Mouse (Mus musculus): Measurements from ENCODE around the gene Ccdc116. TPM values are rescaled to one million over a fixed set of nuclear protein-coding genes. Genes with fewer than 3 reads are reported as not detected.

Ccdc116 gene
- polyA plus RNA-seq, 1 experiment = 5.6 TPM

DNA sequence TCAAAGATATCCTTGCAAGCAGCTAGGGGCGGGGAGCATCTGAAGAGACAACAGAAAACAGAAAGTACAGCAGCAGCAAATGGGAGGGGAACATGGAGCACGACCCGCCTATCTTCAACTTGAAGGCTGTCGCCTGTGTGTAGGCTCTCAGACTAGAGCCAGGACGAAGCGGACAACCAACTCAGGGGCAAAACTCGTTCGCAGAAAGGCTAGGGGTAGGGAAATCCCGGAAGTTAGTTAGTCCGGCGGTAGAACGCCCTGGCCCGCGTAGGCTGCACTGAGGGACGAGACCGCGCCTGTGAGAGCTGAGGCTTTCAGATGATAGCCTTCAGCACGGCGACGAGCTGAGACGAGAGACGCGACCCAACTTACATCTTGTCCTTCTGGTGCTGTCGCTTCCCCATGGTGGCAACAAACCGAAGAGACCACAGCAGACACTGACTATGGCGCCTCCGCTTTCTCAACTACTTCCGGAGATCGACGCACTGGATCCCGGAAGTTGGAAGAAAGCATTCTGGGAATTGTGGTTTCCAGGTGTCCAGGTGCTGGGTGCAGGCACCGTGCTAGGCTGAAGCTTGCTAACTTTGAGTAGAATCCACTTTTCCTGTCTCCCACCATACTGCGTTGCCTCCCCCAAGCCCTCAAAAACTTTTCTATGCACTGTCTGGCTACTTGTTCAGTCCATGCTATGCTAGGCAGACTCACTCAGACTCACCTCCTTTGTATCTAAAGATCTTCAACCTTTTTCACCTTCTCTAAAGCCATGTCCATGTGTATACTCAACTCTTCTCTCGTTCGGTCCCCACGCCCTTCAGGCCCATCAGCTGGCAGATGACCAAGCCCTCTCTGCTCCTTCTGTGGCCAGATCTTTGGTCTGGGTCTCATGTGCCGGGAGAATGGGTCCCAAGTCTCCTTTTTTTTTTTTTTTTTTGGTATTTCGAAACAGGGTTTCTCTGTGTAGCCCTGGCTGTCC is 36.0 kb downstream of the Ccdc116 start, which contains the start of gene Ppil2:
TSS of gene Ppil2 (minus strand) at position 487 of the 973 bp plus-strand sequence.
- TF ChIP-seq CTCF (IDR thresholded peaks at IDR 0.05; ENCODE audit: extremely low read depth, insufficient read depth, low read length) (no peak), POLR2A (IDR thresholded peaks at IDR 0.05; ENCODE audit: extremely low read depth, insufficient read depth, low read length) (peak; percentile 94)
- Histone ChIP-seq H3K27ac (ENCODE audit: insufficient read depth, low read length) (no peak within 1 kb of the TSS), H3K4me3 (ENCODE audit: insufficient read depth, low read length) (peak within 1 kb of the TSS; percentile 86), H3K4me1 (ENCODE audit: control insufficient read depth, insufficient read depth, low read length) (peaks cover 3% of the 10 kb centered on the region; the same call in 1 of the 2 replicates)

DNA sequence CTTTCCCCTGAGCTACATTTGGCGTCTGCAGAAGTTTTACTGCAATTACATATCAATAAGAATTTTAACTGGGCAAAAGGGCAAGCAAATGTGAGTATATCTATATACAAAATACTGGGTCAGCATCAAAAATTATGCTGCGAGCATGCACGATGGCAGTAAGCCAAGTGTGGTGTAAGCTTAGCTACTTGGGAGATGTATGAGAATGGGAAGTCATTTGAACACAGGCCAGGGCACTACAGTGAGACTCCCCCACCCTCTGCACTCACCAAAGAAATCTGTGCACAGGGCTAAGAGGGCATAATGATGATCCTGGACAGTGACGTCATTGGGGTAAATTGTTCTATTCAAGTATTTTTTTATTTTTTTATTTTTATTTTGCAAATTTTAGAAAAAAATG is 42.4 kb downstream of the Ccdc116 start:
- Histone ChIP-seq H3K4me3 (ENCODE audit: insufficient read depth, low read length) (no peak overlapping the region), H3K27ac (ENCODE audit: insufficient read depth, low read length) (no peak overlapping the region), H3K4me1 (ENCODE audit: control insufficient read depth, insufficient read depth, low read length) (no peaks in the 10 kb centered on the region)
- TF ChIP-seq CTCF (IDR thresholded peaks at IDR 0.05; ENCODE audit: extremely low read depth, insufficient read depth, low read length) = no peak
- TF ChIP-seq POLR2A (IDR thresholded peaks at IDR 0.05; ENCODE audit: extremely low read depth, insufficient read depth, low read length) = no peak

DNA sequence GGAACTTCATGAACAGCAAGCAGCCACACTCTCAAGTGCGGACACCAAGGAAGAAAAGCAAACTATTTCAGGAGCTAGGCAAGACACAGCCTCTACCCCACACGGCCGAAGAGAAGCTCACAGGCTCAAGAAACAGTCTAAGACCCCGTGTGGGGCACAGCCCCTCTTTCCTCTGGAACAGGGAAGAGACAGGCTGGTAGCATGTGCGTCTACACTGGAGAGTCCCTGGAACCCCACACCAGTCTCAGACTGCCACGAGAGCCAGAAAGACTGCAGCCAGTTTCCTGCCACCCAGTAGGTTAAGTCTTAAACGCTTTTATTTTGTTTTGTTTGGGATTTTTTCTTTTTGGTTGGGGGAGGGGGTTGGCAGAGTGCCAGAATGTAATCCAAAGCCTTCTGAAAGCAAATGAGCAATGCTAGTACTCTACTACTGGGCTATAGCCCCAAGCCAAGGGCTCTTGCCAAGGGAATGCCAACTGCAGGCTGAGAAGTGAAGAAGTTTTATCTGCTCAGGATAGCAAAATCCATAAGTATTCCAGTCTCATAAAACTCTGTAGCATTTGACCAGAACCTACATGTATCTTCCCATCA is 44.3 kb downstream of the Ccdc116 start:
- H3K27ac ChIP-seq (ENCODE audit: insufficient read depth, low read length) = no peak overlapping the region
- no peak overlapping the region for H3K4me3 ChIP-seq (ENCODE audit: insufficient read depth, low read length)
- TF ChIP-seq CTCF (IDR thresholded peaks at IDR 0.05; ENCODE audit: extremely low read depth, insufficient read depth, low read length) = no peak
- no peak for TF ChIP-seq POLR2A (IDR thresholded peaks at IDR 0.05; ENCODE audit: extremely low read depth, insufficient read depth, low read length)
- H3K4me1 ChIP-seq (ENCODE audit: control insufficient read depth, insufficient read depth, low read length) = no peaks in the 10 kb centered on the region

- Histone ChIP-seq H3K4me1 (ENCODE audit: control insufficient read depth, insufficient read depth, low read length) (no peaks in the 10 kb centered on the region), H3K4me3 (ENCODE audit: insufficient read depth, low read length) (no peak overlapping the region), H3K27ac (ENCODE audit: insufficient read depth, low read length) (no peak overlapping the region)
- no peak for TF ChIP-seq CTCF (IDR thresholded peaks at IDR 0.05; ENCODE audit: extremely low read depth, insufficient read depth, low read length)
- no peak for TF ChIP-seq POLR2A (IDR thresholded peaks at IDR 0.05; ENCODE audit: extremely low read depth, insufficient read depth, low read length)
Measured at GRCm38 (mm10) chr16:17096938-17097337, 50.1 kb downstream of the Ccdc116 start.

Other genes starting within 250 kb of the Ccdc116 start
- gene Mapk1, start 163.8 kb downstream of the Ccdc116 start, polyA plus RNA-seq (2012; rRNA removed) = 291 and 296 TPM in 2 replicates
- 32.6 and 33.0 TPM in 2 replicates for gene Ypel1, start 77.5 kb downstream of the Ccdc116 start, polyA plus RNA-seq (2012; rRNA removed)
- gene Ppil2, start 36.0 kb downstream of the Ccdc116 start, polyA plus RNA-seq (2012; rRNA removed) = 108 and 114 TPM in 2 replicates
- gene 2610318N02Rik, start 22.1 kb downstream of the Ccdc116 start, polyA plus RNA-seq (2012; rRNA removed) = 1.8 and 2.5 TPM in 2 replicates
- 16.7 and 18.4 TPM in 2 replicates for gene Sdf2l1, start 14.8 kb downstream of the Ccdc116 start, polyA plus RNA-seq (2012; rRNA removed)
- gene Ydjc, start 2.6 kb downstream of the Ccdc116 start, polyA plus RNA-seq (2012; rRNA removed) = 30.5 and 30.6 TPM in 2 replicates
- 124 and 129 TPM in 2 replicates for gene Ube2l3, start 55.4 kb upstream of the Ccdc116 start, polyA plus RNA-seq (2012; rRNA removed)
- gene Rimbp3, start 61.4 kb upstream of the Ccdc116 start, polyA plus RNA-seq (2012; rRNA removed) = 0.63 and 1.0 TPM in 2 replicates
- 5.7 and 6.0 TPM in 2 replicates for gene Hic2, start 86.3 kb upstream of the Ccdc116 start, polyA plus RNA-seq (2012; rRNA removed)
- gene Tmem191c, start 128.8 kb upstream of the Ccdc116 start, polyA plus RNA-seq (2012; rRNA removed) = 315 and 327 TPM in 2 replicates
- gene Serpind1, start 184.1 kb upstream of the Ccdc116 start, polyA plus RNA-seq (2012; rRNA removed) = 3.8 TPM in 2 replicates

Data from cortical plate, adult 2 months (tissue).